Mouse (Mus musculus) left cerebral cortex, postnatal 10 days (tissue): ENCODE data around the gene Fam83g. TPM values are rescaled to one million over a fixed set of nuclear protein-coding genes. Genes with fewer than 3 reads are reported as not detected.
A peak's percentile ranks its signal among the peaks of the same experiment; 100 is the strongest.

Experiments
- DNase-seq, 2 experiments: peaks; one replicate each; pipeline ENCODE4 v3.0.0; 2021 to 2022; ENCODE audit warnings: low spot score in 2 of 2, mixed read lengths in 1 of 2; ENCODE audit errors: extremely low spot score in 1 of 2
- intact Hi-C: fragments of 180-260 bp; cut with DNase I; formaldehyde crosslinking; loops from one replicate; pipeline ENCODE4 v1.15.1; 2025
- total RNA-seq, 2 experiments: library from RNA; stranded (reverse); gene quantifications; 2 replicates each; pipeline ENCODE4 v1.2.3; 2021

Fam83g gene
- total RNA-seq, 2 experiments from 2014 or later: 0.06 to 0.09 TPM

GRCm38 (mm10) chr11:61699933-61700332 lies 16.0 kb downstream of the Fam83g start:
- peak in 1 of 2 experiments; percentile 60 for DNase-seq
- intact Hi-C loops: no loop called here

GRCm38 (mm10) chr11:61701696-61702095 lies 17.8 kb downstream of the Fam83g start:
- no peak for DNase-seq
- intact Hi-C loops: no loop called here

- intact Hi-C loops: no loop called here
- no peak for DNase-seq
Observed at GRCm38 (mm10) chr11:61702494-61702893, 18.6 kb downstream of the Fam83g start.

GRCm38 (mm10) chr11:61705581-61705980 lies 21.7 kb downstream of the Fam83g start:
- intact Hi-C loops: no loop called here
- DNase-seq: no peak

- intact Hi-C loops: no loop called here
- DNase-seq: no peak
Observed at GRCm38 (mm10) chr11:61706232-61706631, 22.3 kb downstream of the Fam83g start.

- intact Hi-C loops: no loop called here
- DNase-seq: no peak
Observed at GRCm38 (mm10) chr11:61708928-61709327, 25.0 kb downstream of the Fam83g start.

GRCm38 (mm10) chr11:61713157-61713855 lies 29.4 kb downstream of the Fam83g start:
- intact Hi-C loops: loop anchor here (5.0 to 10.0 kb wide), 4 partner anchors 46 to 609 kb away; no protein-coding TSS in a partner anchor
- no peak for DNase-seq

- intact Hi-C loops: loop anchor here (2.0 to 10.0 kb wide), 6 partner anchors 47 to 610 kb away; no protein-coding TSS in a partner anchor
- DNase-seq: peak; percentile 70 to 80
Observed at GRCm38 (mm10) chr11:61714346-61715117, 30.6 kb downstream of the Fam83g start.

GRCm38 (mm10) chr11:61715130-61715529 lies 31.2 kb downstream of the Fam83g start:
- peak in 1 of 2 experiments; percentile 56 for DNase-seq
- intact Hi-C loops: loop anchor here (2.0 to 10.0 kb wide), 4 partner anchors 90 to 610 kb away; no protein-coding TSS in a partner anchor

- intact Hi-C loops: loop anchor here (5.0 to 10.0 kb wide), 3 partner anchors 206 to 613 kb away; no protein-coding TSS in a partner anchor
- DNase-seq: no peak
Observed at GRCm38 (mm10) chr11:61717990-61718389, 34.1 kb downstream of the Fam83g start.

GRCm38 (mm10) chr11:61719387-61719786 lies 35.5 kb downstream of the Fam83g start:
- intact Hi-C loops: loop anchor here (5.0 to 10.0 kb wide), 3 partner anchors 207 to 615 kb away; no protein-coding TSS in a partner anchor
- DNase-seq: no peak

- no peak for DNase-seq
- intact Hi-C loops: loop anchor here (5.0 to 10.0 kb wide), 3 partner anchors 208 to 615 kb away; no protein-coding TSS in a partner anchor
Observed at GRCm38 (mm10) chr11:61719826-61720225, 35.9 kb downstream of the Fam83g start.

- intact Hi-C loops: no loop called here
Observed at GRCm38 (mm10) chr11:61720636-61721035, 36.7 kb downstream of the Fam83g start, which contains the start of gene Slc5a10. Slc5a10 (minus strand) TSS chr11:61720826.

GRCm38 (mm10) chr11:61722077-61722476 lies 38.2 kb downstream of the Fam83g start:
- intact Hi-C loops: no loop called here
- DNase-seq: no peak

More at GRCm38 (mm10) chr11:61720636-61721035, 36.7 kb downstream of the Fam83g start, which contains the start of gene Slc5a10:
- DNase-seq: no peak

- intact Hi-C loops: no loop called here
- DNase-seq: no peak
Observed at GRCm38 (mm10) chr11:61728037-61728436, 44.1 kb downstream of the Fam83g start.

GRCm38 (mm10) chr11:61732672-61733071 lies 48.8 kb downstream of the Fam83g start:
- no peak for DNase-seq
- intact Hi-C loops: no loop called here

- DNase-seq: no peak
- intact Hi-C loops: no loop called here
Observed at GRCm38 (mm10) chr11:61737290-61737689, 53.4 kb downstream of the Fam83g start.

- intact Hi-C loops: no loop called here
- no peak for DNase-seq
Observed at GRCm38 (mm10) chr11:61740500-61740899, 56.6 kb downstream of the Fam83g start.

GRCm38 (mm10) chr11:61743768-61744167 lies 59.9 kb downstream of the Fam83g start:
- no peak for DNase-seq
- intact Hi-C loops: no loop called here
